Mouse (Mus musculus): ENCODE data around the gene Lrmda.
A peak's percentile ranks its signal among the peaks of the same experiment; 100 is the strongest.
"Not testable (repeated sequence)": the region's sequence is repeated elsewhere in the genome, so short reads cannot be mapped to it uniquely, and the experiment has no call there.

Gene Lrmda

DNA sequence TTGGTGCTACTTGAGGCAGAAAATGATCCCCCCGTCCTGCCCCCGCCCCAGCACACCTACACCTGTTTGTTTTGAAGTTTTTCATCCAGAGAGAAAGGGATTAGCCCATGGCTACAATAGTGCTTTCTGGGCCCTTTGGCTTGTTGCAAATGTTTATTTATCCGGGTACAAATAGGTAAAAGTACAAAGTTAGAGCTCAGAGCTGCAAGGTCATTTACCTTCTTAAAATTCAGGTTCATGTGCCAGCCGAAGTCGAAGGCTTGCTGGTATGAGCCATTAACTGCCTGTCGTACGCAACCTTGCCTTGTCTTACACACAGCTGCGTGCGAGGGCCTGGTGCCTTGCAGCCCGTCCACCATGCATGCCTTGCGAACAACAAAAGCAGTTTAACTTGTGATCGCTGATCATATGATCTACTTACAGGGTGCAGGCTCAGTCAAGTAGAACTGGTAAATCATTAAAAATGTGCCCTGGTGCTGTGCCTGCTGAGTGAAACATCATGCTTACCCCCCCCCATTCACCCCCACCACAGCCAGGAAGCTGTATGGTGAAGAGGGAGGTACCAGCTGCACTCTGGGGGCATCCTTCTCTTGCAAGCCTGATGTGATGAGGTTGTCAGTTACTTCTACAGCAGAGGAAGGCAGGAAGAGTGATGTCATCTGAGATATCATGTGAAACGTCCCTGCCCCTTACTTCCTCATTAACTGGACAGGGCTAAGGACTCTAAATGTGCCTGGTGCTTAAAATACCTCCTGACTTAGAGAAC, 781.5 kb downstream of the Lrmda start:
- no peak for DNase-seq (ENCODE audit: low spot score)

GRCm38 (mm10) chr14:22801714-22802113, 782.2 kb downstream of the Lrmda start:
- not testable (repeated sequence) for DNase-seq (ENCODE audit: low spot score)

- DNase-seq (ENCODE audit: low spot score): no peak
Observed at GRCm38 (mm10) chr14:22807324-22807723, 787.8 kb downstream of the Lrmda start.

DNA sequence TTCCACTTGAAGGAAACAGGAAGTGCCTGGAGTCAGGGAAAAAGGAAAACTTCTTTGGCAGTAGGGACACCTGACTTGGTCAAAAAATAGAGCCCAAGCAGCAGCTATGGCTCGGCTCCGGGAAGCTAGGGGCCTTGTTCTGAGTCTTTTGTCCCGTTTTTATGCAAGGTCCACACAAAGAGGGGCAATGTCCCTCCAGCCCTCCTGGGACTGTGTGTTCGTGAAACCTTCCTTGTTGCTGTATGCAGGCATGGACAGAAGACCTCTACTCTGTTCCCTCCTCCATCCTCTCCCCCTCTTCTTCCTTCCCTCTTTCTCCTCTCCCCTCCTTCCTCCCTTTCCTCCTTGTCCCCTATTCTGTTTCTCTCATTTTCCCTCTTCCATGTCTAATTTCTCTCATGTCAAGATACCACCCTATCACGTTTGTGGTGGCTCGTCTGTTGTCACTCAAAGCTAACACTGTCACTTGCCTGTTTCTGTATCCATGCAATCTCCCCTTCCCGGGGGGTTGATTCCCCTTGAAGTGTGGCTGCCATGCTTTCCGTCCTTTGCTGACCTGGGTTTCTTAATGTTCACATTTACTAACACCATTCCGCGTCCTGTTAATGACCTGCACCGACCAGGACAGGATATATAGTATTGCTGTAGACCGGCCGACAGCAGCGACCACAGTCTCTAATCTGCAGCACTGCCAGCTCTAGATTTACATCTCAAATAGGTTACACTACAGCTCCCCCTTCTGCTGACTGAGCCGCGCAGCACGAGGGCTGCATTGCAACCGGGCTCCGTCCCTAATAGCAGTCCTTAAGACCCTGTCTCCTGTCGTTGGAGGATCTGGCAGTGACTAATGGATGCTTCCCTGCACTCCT, 788.4 kb downstream of the Lrmda start:
- peak; percentile 62 for DNase-seq (ENCODE audit: low spot score)

DNA sequence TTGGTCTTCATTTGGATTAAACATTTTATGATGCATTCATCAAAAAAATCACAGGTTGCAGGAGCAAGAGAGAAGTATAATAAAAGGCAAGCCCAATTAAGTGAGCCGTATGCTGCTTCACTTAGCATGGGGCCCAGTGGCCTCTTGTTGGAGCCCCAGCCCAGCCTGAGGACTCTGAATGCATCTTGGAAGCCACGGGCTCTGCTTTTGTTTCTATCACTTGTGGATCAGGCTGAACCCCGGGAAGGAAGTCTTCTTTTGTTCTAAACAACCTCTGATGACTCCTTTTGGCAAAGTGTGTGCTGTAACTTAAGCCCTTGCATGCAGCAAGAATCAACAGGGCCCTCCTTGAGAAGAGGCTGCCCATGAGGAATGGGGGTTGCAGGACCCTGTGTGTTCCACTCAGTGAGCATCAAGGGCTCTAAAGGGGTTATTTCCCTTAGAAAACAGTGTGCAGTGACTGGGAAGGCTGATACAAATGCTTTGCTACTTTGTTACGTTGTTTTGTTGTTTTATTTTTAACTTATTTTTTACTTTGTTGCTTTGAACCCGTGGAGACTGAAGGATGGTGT, 789.2 kb downstream of the Lrmda start:
- DNase-seq (ENCODE audit: low spot score): no peak

- no peak for DNase-seq (ENCODE audit: low spot score)
Observed at GRCm38 (mm10) chr14:22809229-22809628, 789.7 kb downstream of the Lrmda start.

DNA sequence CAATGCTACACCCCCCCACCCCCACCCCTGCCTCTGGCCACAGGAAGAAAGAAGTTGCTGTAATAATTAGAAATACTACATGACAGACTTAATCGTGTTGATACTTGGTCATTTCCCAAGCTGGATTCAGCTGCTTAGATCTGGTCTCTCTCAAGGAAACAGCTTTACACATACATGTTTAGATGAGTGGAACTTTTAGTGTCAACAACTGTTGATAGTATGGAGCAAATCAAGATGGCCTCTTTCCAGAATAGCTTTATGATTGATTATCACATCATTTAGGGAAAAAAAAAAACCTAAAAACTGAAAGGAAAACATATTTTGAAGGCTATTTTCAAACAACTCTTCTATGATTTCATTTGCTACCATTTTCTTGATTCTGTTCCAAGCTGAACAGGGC, 791.0 kb downstream of the Lrmda start:
- DNase-seq (ENCODE audit: low spot score): no peak

DNA sequence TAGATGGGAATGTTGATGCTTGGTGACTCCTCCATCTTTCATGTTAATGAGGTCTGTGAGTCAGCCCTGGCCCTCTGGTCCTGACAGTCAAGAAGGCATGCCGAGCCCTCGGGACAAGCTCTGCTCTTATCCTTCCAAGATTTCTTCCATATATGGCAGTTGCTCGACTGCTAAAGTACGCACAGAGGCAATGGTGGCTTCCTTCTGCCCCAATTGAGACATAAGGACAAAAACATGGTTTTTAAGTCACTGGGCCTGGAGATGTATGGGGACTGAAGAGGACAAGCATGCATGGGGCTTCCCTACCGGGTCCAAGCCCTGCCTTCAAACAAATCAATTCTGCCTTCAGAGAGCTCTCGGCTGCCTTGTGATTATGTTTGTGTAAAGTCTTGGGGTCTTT, 793.3 kb downstream of the Lrmda start:
- DNase-seq (ENCODE audit: low spot score): no peak

GRCm38 (mm10) chr14:22813389-22813788, 793.9 kb downstream of the Lrmda start:
- DNase-seq (ENCODE audit: low spot score): peak; percentile 46

DNA sequence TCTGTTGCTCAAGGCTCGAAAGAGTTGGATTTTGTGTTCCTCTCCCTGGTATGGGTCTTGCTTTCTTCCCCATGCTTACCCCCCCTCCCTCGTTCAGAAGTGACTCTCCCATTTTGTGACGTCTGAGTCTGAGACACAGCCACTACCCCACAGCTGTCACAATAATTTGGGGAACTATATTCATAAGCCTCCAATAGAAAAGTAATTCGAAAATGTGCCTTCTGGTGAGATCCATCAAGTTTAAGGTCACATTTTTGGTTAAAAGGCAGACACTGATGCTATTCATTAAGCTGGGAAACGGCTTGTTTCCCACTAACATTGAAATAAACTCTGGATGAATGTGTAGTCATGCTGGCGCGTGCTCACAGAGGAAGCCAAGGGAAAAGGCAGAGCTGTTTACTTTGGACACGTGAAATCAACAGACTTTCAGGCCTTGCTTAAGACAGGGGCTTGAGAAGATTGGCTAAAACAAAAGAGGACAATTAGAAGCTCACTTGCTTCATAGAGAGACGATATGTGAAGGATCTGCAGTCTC, 795.4 kb downstream of the Lrmda start:
- no peak for DNase-seq (ENCODE audit: low spot score)

DNA sequence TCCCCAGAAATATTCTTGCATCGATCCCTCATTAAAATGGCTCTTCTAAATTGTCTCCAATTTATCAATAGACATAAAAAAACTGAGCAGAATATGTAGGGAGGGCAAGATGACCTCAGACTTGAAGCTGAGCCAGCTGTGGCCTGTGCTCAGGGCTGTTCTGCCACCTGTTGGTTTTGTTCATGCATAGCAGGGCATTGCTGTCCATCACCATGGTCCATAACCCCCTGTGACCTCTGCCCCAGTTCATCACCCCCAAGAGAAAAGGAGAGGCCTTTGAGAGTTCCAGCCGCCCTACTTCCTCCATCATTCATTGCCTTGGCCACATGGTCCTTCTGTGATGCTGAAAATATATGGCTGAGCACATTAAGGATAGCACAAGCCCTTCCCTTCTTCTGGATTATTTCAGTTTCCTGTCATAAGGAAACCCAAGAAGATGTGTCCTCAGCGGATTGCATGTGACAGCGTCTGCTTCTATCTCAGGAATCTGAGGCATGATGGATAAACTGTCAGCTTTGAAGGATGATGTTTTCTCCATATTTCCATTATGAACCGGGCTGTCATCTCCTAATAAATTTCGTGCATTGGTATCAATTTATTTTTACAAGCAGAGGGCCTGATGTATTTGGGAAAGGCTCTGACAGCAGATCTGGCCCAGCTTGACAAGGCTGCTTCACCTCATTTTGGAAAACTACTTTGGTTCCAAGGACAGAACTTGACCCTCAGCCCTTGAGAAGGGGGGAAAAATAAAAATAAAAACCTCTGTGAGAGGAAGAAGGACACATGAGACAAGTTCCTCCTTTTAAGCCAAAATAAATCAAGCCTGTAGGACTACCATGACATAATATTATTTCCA, 798.1 kb downstream of the Lrmda start:
- DNase-seq (ENCODE audit: low spot score): peak; percentile 49

GRCm38 (mm10) chr14:22818202-22818530, 798.7 kb downstream of the Lrmda start:
- no peak for DNase-seq (ENCODE audit: low spot score)

DNA sequence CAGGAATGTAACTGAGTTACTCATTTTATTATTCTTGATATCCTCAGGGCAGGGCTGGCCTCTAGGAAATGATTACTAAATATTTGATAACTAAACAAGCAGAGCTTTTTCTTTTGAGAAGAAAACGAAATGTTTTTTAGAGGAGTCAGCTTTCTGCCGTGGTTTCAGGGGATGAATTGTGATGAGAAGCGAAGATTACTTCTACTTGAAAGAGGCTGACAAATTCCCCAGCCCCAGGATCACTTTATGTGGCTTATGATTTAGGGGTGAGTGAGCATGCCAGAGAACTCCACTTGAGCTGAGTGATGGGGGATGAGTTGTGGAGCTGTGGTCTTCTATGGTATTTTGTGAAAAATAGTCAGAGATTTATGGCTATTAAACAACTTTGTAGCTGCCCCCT, 803.4 kb downstream of the Lrmda start:
- DNase-seq (ENCODE audit: low spot score): no peak

DNA sequence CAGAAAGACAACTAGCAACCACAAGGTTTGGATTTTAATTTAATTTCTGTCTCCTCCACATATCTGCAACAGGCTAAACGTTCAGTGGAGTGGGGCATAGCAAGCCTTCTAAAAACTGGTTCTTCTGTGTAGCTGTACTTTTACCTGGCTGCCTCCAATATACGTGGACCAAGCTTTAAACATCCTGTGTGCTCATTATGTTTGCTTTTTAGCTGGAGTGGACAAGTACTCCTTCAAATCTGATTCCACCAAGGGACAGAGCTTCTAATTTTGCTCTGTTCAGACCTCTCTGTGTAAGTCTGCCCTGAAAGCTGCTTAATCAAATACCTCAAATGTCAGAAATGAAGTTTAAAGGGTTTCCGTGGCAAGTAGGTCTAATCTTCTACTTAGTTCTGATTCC, 807.3 kb downstream of the Lrmda start:
- DNase-seq (ENCODE audit: low spot score): no peak

DNA sequence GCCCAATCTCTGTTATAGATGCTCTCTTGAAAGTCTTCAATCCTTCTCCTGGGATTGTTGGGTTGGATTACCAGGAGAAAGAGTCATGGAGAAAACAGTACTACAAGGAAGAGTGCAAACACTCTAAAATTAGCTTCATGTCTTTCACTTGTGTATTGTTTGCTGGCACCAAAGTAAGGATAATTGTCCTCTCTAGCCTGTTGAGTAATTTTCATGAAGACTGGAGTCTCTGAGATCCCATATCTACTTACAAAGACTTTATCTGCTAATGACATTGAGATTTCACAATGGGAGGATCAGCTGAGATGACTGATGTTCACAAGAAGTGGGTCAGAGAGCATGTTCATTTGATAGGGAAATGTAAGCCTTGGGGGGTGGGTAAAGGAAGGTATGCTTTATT, 817.5 kb downstream of the Lrmda start:
- no peak for DNase-seq (ENCODE audit: low spot score)

GRCm38 (mm10) chr14:22841136-22841535, 821.6 kb downstream of the Lrmda start:
- DNase-seq (ENCODE audit: low spot score): no peak

DNA sequence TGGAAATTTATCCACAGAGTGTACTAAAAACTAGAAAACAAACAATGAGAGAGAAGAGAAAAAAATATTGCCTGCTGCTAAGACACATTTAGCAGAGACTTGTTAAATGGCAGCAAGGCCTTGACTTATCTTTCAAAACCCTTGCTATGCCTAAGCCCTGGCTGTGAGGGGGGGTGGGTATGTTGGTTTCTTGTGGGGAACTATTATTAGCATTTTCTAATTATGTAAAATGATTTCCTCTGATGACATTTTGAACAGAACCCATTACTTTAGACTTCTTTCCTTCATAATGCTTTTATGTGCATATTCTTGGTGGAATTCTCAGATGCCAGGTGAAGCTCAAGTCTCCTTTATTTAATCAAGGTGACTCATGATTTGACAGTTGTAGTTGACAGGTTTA, 824.5 kb downstream of the Lrmda start:
- no peak for DNase-seq (ENCODE audit: low spot score)

GRCm38 (mm10) chr14:22845401-22845800, 825.9 kb downstream of the Lrmda start:
- no peak for DNase-seq (ENCODE audit: low spot score)

DNA sequence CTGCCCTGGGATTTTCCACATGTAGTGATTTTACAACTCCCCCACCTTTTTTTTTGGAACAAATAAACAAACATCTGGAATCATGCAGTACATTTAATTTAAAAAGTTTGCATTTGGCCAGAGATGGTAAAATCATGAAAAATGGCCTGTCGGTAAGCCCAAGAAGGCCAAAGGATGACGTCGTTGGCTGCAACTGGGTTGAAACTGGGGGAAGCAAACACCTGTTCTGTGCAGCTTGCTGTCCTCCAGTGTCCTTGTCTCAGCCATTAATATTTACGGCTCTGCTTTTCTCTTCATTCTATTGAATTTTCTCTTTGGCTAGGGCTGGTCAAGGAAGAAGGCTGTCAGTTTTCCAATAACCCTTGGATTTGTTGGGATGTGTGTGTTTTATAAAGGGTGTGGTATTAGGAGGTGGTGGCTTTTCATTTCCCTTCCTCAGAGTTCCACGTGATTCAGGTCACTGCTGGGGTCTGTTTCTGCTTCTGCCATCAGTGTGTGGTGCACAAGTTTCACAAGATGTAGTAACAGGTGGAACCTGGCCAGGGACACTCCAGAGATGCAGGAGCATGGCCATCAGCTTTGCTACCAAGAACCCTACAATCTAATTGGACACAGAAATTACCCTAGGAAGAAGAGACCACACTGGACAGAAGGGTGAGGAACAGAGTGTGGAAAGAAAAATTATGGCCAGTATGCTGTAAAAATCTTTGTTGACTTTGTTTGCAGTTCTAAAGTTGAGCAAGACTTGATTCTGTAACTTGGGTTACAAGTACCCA, 827.7 kb downstream of the Lrmda start:
- no peak for DNase-seq (ENCODE audit: low spot score)

DNA sequence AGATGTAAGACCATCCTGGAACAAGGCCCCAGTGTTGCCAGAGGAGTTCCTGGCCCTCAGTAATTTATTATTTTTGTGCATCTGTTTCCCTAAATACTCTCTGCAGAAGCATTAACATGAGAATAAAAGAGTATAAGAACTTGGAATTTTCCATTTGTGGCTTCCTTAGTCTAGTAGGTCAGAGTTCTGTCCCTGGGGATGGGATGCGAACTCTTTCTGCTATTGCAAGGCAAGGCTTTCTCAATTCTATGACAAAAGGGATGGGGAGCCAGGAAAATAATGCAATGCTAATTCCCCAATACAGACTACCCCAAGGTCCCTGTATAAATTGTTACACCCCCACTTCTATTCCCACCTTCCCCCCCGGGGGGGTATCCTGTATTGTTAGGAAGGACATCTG, 829.6 kb downstream of the Lrmda start:
- no peak for DNase-seq (ENCODE audit: low spot score)

DNA sequence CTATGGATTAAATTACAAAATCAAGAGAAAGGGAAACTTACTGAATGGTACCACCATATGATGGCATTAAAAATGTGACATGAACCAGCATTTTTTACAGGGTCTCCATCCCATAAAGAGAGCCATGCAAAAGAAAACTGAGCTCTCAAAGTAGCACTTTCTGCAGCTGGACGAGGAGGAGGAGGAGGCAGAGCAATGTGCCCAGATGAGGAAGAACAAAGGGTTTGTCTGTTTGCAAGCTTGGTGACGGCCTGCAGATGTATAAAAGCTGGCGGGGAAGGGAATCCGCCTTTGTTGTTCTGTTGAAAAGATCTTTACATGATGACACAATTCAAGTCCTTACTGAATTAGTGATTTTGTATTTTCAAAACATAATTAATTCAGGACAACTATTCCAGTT, 841.1 kb downstream of the Lrmda start:
- no peak for DNase-seq (ENCODE audit: low spot score)
